Mouse (Mus musculus): Measurements from ENCODE around the gene Synj2. TPM values are rescaled to one million over a fixed set of nuclear protein-coding genes. Genes with fewer than 3 reads are reported as not detected.
A peak's percentile ranks its signal among the peaks of the same experiment; 100 is the strongest.
"Not testable (repeated sequence)": the region's sequence is repeated elsewhere in the genome, so short reads cannot be mapped to it uniquely, and the experiment has no call there.

Synj2 gene
- polyA plus RNA-seq, 1 experiment from 2014 or later, result 0.62 TPM

DNA sequence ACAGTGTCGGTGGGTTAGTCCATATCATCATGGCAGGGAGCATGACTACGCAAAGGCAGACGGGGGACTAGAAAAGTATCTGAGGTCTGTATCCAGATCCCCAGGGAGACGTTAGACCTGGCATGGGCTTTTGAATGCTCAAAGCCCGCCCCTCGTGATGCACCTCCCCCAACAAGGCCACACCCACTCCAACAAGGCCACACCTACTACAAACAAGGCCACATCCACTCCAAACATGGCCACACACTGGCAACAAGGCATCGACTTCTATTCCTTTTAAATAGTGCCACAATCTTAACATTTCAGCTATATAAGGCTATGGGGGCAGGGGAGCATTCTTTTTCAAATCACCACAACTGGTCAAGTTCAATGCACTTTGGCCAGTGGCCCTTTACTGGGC, 79.6 kb downstream of the Synj2 start:
- WGBS (ENCODE audit: insufficient replicate concordance), result 56% methylated on average over 7 of the region's 7 CpGs
- Histone ChIP-seq H3K4me3 (ENCODE audit: low read depth, low read length) (no peak overlapping the region), H3K27me3 (ENCODE audit: insufficient read depth, low read length) (no peaks in the 10 kb centered on the region), H3K4me2 (ENCODE audit: low read depth, low read length) (no peak overlapping the region), H3K4me1 (ENCODE audit: insufficient read depth) (peaks cover 12% of the 10 kb centered on the region; the same call in 1 of the 2 replicates), H3K9me3 (ENCODE audit: low read length) (no peaks in the 10 kb centered on the region), H3K27ac (ENCODE audit: low read depth) (no peak overlapping the region), H3K36me3 (replicated peaks; ENCODE audit: insufficient read depth, low read length) (no peaks in the 10 kb centered on the region), H3K9ac (replicated peaks) (no peak overlapping the region)
- ATAC-seq, result no peak
- no peak for DNase-seq
- no peak for TF ChIP-seq EP300 (IDR thresholded peaks at IDR 0.05; ENCODE audit: low read depth)
- no peak for TF ChIP-seq CTCF (IDR thresholded peaks at IDR 0.05; ENCODE audit: low read depth)

DNA sequence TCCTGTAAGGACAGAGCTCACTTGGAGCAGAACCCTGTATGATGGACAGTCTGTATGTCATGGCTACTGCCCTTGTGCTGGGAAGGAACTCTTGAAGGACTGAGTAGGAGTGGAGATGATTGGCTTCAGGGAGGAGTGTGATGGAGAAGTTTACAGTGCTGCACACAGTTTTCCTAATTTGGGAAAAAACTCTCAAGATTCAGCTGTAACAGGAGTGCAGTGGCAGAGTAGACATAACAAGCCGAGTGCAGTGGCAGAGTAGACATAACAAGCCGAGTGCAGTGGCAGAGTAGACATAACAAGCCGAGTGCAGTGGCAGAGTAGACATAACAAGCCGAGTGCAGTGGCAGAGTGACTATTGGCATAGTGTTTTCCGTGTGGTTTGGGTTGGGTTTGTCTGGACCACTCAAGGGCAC, 80.3 kb downstream of the Synj2 start:
- not testable (repeated sequence) for H3K4me1 ChIP-seq (ENCODE audit: insufficient read depth); H3K9ac ChIP-seq (replicated peaks); H3K9me3 ChIP-seq (ENCODE audit: low read length); DNase-seq; H3K27me3 ChIP-seq (ENCODE audit: insufficient read depth, low read length); H3K4me3 ChIP-seq (ENCODE audit: low read depth, low read length); H3K4me2 ChIP-seq (ENCODE audit: low read depth, low read length); H3K27ac ChIP-seq (ENCODE audit: low read depth); H3K36me3 ChIP-seq (replicated peaks; ENCODE audit: insufficient read depth, low read length); ATAC-seq
- 40% methylated on average over 5 of the region's 5 CpGs for WGBS (ENCODE audit: insufficient replicate concordance)

DNA sequence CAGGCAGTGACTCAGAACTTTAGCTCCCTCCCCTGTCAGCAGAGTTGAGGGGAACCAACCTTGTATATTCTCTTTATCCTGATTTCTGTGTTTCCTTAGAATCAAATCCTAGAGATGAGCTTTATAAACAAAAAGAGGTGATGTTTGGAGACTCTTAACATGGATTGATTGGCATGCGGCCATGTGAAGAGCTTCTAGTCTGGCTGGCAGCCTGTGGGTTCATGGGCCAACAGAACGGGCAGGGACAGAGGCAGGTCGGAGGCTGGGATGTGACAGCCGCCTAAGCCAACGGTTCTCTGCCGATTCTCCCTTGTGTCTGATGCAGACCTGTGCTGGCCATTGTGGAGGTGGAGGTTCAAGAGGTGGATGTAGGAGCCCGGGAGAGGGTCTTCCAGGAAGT, 84.8 kb downstream of the Synj2 start:
- H3K4me3 ChIP-seq (ENCODE audit: low read depth, low read length), result no peak overlapping the region
- ATAC-seq, result no peak
- no peaks in the 10 kb centered on the region for H3K9me3 ChIP-seq (ENCODE audit: low read length)
- no peak overlapping the region for H3K4me2 ChIP-seq (ENCODE audit: low read depth, low read length)
- 79% methylated on average over 7 of the region's 7 CpGs for WGBS (ENCODE audit: insufficient replicate concordance)
- no peak for DNase-seq
- H3K4me1 ChIP-seq (ENCODE audit: insufficient read depth), result no peaks in the 10 kb centered on the region
- H3K27me3 ChIP-seq (ENCODE audit: insufficient read depth, low read length), result no peaks in the 10 kb centered on the region
- no peak overlapping the region for H3K9ac ChIP-seq (replicated peaks)
- no peak overlapping the region for H3K27ac ChIP-seq (ENCODE audit: low read depth)
- H3K36me3 ChIP-seq (replicated peaks; ENCODE audit: insufficient read depth, low read length), result 0 out of 2 replicates have a peak, but pooled peaks cover 4% of the 10 kb centered on the region
- TF ChIP-seq CTCF (IDR thresholded peaks at IDR 0.05; ENCODE audit: low read depth) (no peak), EP300 (IDR thresholded peaks at IDR 0.05; ENCODE audit: low read depth) (no peak)

DNA sequence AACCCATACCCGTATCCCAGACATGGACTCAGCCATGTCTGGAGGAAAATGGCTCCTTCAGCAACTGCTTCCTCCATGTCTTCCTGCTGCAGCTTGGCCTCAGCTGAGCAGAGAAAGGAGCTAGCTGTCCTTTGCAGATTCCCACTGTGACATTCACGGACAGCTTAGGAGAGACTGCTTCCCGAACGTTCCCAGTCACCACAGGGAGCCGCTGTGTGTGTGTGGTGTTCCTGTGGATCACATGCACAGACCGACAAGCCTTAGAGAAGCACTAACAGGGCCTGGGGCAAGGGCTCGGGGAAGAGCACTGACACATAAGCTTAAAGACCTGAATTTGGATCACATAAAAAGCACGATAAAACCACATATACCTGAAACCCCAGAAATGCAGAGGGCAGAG, 94.6 kb downstream of the Synj2 start:
- Histone ChIP-seq H3K4me2 (ENCODE audit: low read depth, low read length) (no peak overlapping the region), H3K27me3 (ENCODE audit: insufficient read depth, low read length) (no peaks in the 10 kb centered on the region), H3K27ac (ENCODE audit: low read depth) (no peak overlapping the region), H3K4me3 (ENCODE audit: low read depth, low read length) (no peak overlapping the region), H3K9me3 (ENCODE audit: low read length) (no peaks in the 10 kb centered on the region), H3K36me3 (replicated peaks; ENCODE audit: insufficient read depth, low read length) (no peaks in the 10 kb centered on the region), H3K4me1 (ENCODE audit: insufficient read depth) (peaks cover 2% of the 10 kb centered on the region; the same call in 1 of the 2 replicates), H3K9ac (replicated peaks) (no peak overlapping the region)
- TF ChIP-seq CTCF (IDR thresholded peaks at IDR 0.05; ENCODE audit: low read depth), result no peak
- TF ChIP-seq EP300 (IDR thresholded peaks at IDR 0.05; ENCODE audit: low read depth), result no peak
- 66% methylated on average over 8 of the region's 8 CpGs for WGBS (ENCODE audit: insufficient replicate concordance)
- no peak for DNase-seq
- no peak for ATAC-seq

DNA sequence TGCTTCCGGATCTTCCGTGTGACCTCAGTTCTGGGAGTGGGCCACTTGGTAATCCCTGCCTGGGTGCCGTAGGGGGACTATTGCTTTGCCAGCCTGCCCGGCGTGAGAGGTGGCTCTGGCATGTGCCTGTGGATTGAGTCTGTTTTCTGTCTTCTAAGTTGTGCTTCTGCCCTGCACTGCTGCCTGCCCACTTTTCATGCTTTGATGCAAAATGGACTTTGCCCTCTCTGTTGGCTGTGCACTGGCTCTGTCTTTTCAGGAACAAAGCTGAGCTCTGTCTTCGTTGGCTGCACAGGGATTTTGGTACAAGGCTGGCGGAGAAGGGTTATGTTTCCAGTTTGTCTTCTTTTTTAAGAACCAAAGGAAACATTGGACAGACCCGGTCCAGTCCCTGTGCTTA, 95.4 kb downstream of the Synj2 start:
- ATAC-seq, result peak; percentile 41
- WGBS (ENCODE audit: insufficient replicate concordance), result 75% methylated on average over 8 of the region's 8 CpGs
- TF ChIP-seq EP300 (IDR thresholded peaks at IDR 0.05; ENCODE audit: low read depth) (no peak), CTCF (IDR thresholded peaks at IDR 0.05; ENCODE audit: low read depth) (no peak)
- no peaks in the 10 kb centered on the region for H3K36me3 ChIP-seq (replicated peaks; ENCODE audit: insufficient read depth, low read length)
- H3K27ac ChIP-seq (ENCODE audit: low read depth), result no peak overlapping the region
- no peak overlapping the region for H3K4me3 ChIP-seq (ENCODE audit: low read depth, low read length)
- no peaks in the 10 kb centered on the region for H3K27me3 ChIP-seq (ENCODE audit: insufficient read depth, low read length)
- H3K4me1 ChIP-seq (ENCODE audit: insufficient read depth), result peaks cover 2% of the 10 kb centered on the region; the same call in 1 of the 2 replicates
- no peaks in the 10 kb centered on the region for H3K9me3 ChIP-seq (ENCODE audit: low read length)
- H3K4me2 ChIP-seq (ENCODE audit: low read depth, low read length), result no peak overlapping the region
- H3K9ac ChIP-seq (replicated peaks), result no peak overlapping the region
- DNase-seq, result no peak

DNA sequence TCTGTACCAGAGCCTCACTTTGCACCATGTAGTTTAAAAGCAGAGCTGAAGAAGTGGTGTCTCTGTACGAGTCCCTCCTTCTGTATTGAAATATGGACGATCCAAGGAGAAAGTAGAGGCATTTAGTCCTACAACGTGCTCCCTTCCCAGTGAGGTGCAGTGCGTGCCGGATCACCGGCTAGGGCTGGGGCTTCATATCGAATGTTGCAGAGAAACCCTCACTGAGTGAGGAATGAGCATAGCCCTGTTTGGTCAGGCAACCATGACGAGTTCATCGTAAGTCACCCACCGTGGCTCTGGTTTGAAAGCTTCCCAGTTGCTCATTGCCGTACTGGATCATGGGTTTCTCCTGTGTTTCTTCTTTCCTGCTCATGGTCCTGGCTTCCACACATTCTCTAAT, 95.8 kb downstream of the Synj2 start:
- Histone ChIP-seq H3K27me3 (ENCODE audit: insufficient read depth, low read length) (no peaks in the 10 kb centered on the region), H3K4me1 (ENCODE audit: insufficient read depth) (peaks cover 2% of the 10 kb centered on the region; the same call in 1 of the 2 replicates), H3K9ac (replicated peaks) (no peak overlapping the region), H3K9me3 (ENCODE audit: low read length) (no peaks in the 10 kb centered on the region), H3K4me3 (ENCODE audit: low read depth, low read length) (no peak overlapping the region), H3K36me3 (replicated peaks; ENCODE audit: insufficient read depth, low read length) (no peaks in the 10 kb centered on the region), H3K27ac (ENCODE audit: low read depth) (no peak overlapping the region), H3K4me2 (ENCODE audit: low read depth, low read length) (no peak overlapping the region)
- TF ChIP-seq EP300 (IDR thresholded peaks at IDR 0.05; ENCODE audit: low read depth) (no peak), CTCF (IDR thresholded peaks at IDR 0.05; ENCODE audit: low read depth) (no peak)
- 75% methylated on average over 11 of the region's 11 CpGs for WGBS (ENCODE audit: insufficient replicate concordance)
- ATAC-seq (no peak), DNase-seq (no peak)

DNA sequence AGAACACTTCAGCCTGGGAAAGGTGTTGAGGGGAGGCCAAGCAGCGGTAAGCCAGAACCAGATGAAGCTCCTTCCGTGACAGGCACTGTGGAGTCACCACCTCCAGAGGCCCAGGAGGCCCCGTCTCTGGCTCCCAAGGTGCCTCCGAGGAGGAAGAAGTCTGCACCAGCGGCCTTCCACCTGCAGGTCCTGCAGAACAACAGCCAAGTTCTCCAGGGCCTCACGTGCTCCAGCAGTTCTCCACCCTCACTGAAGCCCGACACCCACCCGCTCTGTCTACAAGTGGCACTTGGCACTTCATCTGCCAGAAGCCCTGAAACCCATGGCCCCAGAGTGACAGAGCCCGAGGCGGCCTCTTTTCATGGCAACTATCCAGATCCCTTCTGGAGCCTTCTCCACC, 96.4 kb downstream of the Synj2 start:
- Histone ChIP-seq H3K4me1 (ENCODE audit: insufficient read depth) (peaks cover 2% of the 10 kb centered on the region; the same call in 1 of the 2 replicates), H3K9ac (replicated peaks) (no peak overlapping the region), H3K4me2 (ENCODE audit: low read depth, low read length) (no peak overlapping the region), H3K27ac (ENCODE audit: low read depth) (no peak overlapping the region), H3K4me3 (ENCODE audit: low read depth, low read length) (no peak overlapping the region), H3K36me3 (replicated peaks; ENCODE audit: insufficient read depth, low read length) (no peaks in the 10 kb centered on the region), H3K27me3 (ENCODE audit: insufficient read depth, low read length) (no peaks in the 10 kb centered on the region), H3K9me3 (ENCODE audit: low read length) (no peaks in the 10 kb centered on the region)
- WGBS (ENCODE audit: insufficient replicate concordance), result 83% methylated on average over 10 of the region's 10 CpGs
- no peak for TF ChIP-seq EP300 (IDR thresholded peaks at IDR 0.05; ENCODE audit: low read depth)
- no peak for TF ChIP-seq CTCF (IDR thresholded peaks at IDR 0.05; ENCODE audit: low read depth)
- ATAC-seq (no peak), DNase-seq (no peak)
